Mouse (Mus musculus): ENCODE measurements around the gene Lamb1.

- TF ChIP-seq GATA1 (IDR thresholded peaks at IDR 0.05; ENCODE audit: low read length) (no peak), TAL1 (IDR thresholded peaks at IDR 0.05; ENCODE audit: low read length) (no peak)
Measured at GRCm38 (mm10) chr12:31272846-31273245, 7.8 kb downstream of the Lamb1 start.

Data from erythroblast, embryonic 14.5 days (primary cell).